Comparison of ENCODE assay signal across 14 mouse cellular contexts in the genomic region with DNA sequence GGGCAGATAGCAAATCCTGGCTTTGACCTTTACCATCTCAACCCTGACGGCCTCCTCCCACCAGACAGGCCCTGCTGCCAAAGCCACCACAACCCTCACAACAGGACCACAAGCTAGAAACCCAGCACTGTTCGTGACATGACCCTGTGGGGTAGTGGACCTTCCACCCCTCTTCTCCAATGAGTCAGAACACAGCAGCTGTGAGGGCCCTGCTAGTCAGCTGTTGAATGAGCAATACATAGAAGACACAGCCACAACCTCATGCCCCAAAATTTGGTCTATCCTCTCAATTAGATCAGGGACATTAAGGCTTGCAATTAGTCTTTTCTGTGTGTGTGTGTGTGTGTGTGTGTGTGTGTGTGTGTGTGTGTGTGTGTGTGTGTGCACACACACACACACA.
"Had no signal": no experiment of that assay in that cellular context is flagged by ENCODE, and none has a peak within 500 bp of the region (broad histone marks: within the 10 kb centered on the region; RNA-seq: fewer than 3 reads in every experiment).

No protein-coding gene starts in this region.

- DNase-seq: lung, adult 18-20 months; lung, embryonic 14.5 days; lung, postnatal 10 days; lung, postnatal 4 days; right cerebral cortex, postnatal 14 days; thymus, adult 2 months; thymus, postnatal 25 days; thymus, postnatal 4 days had no signal

- H3K4me2 ChIP-seq: lung, embryonic 14.5 days; midbrain, embryonic 12.5 days; neural tube, embryonic 12.5 days; stomach, embryonic 15.5 days had no signal

- H3K27me3 ChIP-seq: midbrain, embryonic 12.5 days; neural tube, embryonic 12.5 days; stomach, embryonic 15.5 days had no signal

- H3K4me1 ChIP-seq: stomach, embryonic 15.5 days had no signal

- H3K27ac ChIP-seq: midbrain, embryonic 10.5 days; midbrain, embryonic 12.5 days; neural tube, embryonic 12.5 days; stomach, embryonic 15.5 days; stomach, postnatal 0 days had no signal

- ATAC-seq: midbrain, embryonic 16.5 days had no signal

- H3K4me3 ChIP-seq: midbrain, embryonic 10.5 days; midbrain, embryonic 12.5 days; neural tube, embryonic 12.5 days; stomach, embryonic 15.5 days had no signal

- H3K9ac ChIP-seq: lung, embryonic 14.5 days; midbrain, embryonic 12.5 days; neural tube, embryonic 12.5 days; stomach, embryonic 15.5 days had no signal

- H3K36me3 ChIP-seq: midbrain, embryonic 10.5 days; midbrain, embryonic 12.5 days; neural tube, embryonic 12.5 days; stomach, embryonic 15.5 days had no signal
